Mouse (Mus musculus) CD4-positive, CD25-positive, alpha-beta regulatory T cell, adult 9 weeks (primary cell): ENCODE data around the gene Fnbp4. TPM values are rescaled to one million over a fixed set of nuclear protein-coding genes. Genes with fewer than 3 reads are reported as not detected.

Source experiments
- polyA plus RNA-seq: library from polyadenylated mRNA; unstranded; fragments of 100-300 nt; shearing (Covaris generic); gene quantifications from one replicate; pipeline ENCODE4 v1.2.1, GENCODE M21; 2017

Fnbp4 gene
- polyA plus RNA-seq, result 60.9 TPM

DNA sequence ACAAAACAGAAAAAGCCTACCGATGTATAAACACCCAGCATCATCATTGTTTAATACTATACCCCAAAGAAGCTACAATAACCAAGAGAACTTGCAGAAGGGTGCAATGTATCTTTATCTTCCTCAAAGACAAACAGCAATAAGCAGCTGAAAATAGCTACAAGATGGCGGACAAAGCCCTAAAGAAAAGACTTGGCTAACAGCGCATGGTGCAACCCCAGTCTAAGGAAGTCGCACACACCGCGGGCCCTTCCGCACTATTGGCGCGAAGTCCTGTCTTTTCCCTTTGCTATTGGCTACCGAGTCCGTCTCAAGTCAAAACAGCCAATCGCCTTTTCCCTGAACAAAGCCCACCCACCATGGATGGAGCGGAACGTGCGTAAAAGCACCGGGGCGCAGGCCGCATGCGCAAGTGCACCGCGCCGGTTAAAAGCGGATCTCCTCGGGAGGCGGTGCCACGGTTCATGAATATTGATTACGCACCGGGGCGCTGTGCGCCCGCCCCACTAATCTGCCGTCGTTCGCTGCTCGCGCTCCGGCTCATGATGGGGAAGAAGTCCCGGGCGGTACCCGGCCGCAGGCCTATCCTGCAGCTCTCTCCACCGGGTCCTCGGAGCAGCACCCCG is at the start of gene Fnbp4:
TSS of gene Fnbp4 (plus strand) at position 318 of the 626 bp plus-strand sequence.

DNA sequence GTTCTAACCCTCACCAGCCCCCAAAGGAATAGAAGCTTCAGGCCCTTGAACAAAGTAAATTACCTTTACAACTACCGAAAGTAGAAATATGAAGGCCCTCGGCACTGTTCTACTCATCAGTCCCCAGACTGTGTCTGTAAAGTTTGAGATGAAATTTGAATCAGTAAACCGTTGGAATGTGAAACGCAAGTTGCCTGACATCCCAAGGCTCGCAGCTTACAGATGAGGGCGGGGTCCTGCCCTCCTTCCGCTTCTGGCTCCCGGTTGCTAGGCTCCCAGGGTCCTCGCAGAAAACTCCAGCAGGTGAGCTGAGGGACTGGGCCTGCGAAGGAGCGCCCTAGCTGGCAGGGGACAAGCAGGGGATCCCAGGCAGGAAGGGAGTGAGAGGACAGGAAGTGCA is 37.3 kb downstream of the Fnbp4 start, which contains the start of gene Agbl2:
TSS of gene Agbl2 (plus strand) at position 270 of the 400 bp plus-strand sequence.

Other genes starting within 250 kb of the Fnbp4 start
- gene Ptprj, start 164.7 kb upstream of the Fnbp4 start, polyA plus RNA-seq, result 1.9 TPM
- 55.9 TPM for gene Nup160, start 68.2 kb upstream of the Fnbp4 start, polyA plus RNA-seq
- not detected for gene Agbl2, start 37.4 kb downstream of the Fnbp4 start, polyA plus RNA-seq
- 161 TPM for gene Mtch2, start 101.8 kb downstream of the Fnbp4 start, polyA plus RNA-seq
- 1.6 TPM for gene C1qtnf4, start 140.5 kb downstream of the Fnbp4 start, polyA plus RNA-seq
- 51.3 TPM for gene Kbtbd4, start 159.4 kb downstream of the Fnbp4 start, polyA plus RNA-seq
- gene Ndufs3, start 159.5 kb downstream of the Fnbp4 start, polyA plus RNA-seq, result 178 TPM
- 33.7 TPM for gene Celf1, start 195.0 kb downstream of the Fnbp4 start, polyA plus RNA-seq